Mouse (Mus musculus): ENCODE data around the gene Ccdc188. TPM values are rescaled to one million over a fixed set of nuclear protein-coding genes. Genes with fewer than 3 reads are reported as not detected.

Gene Ccdc188
- total RNA-seq, 2 experiments from 2014 or later: not detected

GRCm38 (mm10) chr16:18233919-18234670 lies 16.4 kb downstream of the Ccdc188 start:
- intact Hi-C loops (cut with DNase I): no loop called here

GRCm38 (mm10) chr16:18234671-18235388 lies 17.2 kb downstream of the Ccdc188 start, which contains the start of gene Zdhhc8:
Zdhhc8 (minus strand) TSS chr16:18235136.
- intact Hi-C loops (cut with DNase I): no loop called here
- peak; percentile 38 to 49 for DNase-seq

More at GRCm38 (mm10) chr16:18233919-18234670, 16.4 kb downstream of the Ccdc188 start:
- DNase-seq: no peak

GRCm38 (mm10) chr16:18235389-18236065 lies 17.8 kb downstream of the Ccdc188 start:
- intact Hi-C loops (cut with DNase I): no loop called here
- peak; percentile 81 to 85 for DNase-seq

- intact Hi-C loops (cut with DNase I): no loop called here
- no peak for DNase-seq
Observed at GRCm38 (mm10) chr16:18236676-18237501, 19.2 kb downstream of the Ccdc188 start.

- no peak for DNase-seq
- intact Hi-C loops (cut with DNase I): no loop called here
Observed at GRCm38 (mm10) chr16:18241581-18241980, 23.9 kb downstream of the Ccdc188 start.

- intact Hi-C loops (cut with DNase I): no loop called here
- DNase-seq: no peak
Observed at GRCm38 (mm10) chr16:18247521-18248399, 30.1 kb downstream of the Ccdc188 start.

GRCm38 (mm10) chr16:18248433-18249363 lies 31.0 kb downstream of the Ccdc188 start, which contains the start of the genes Trmt2a and Ranbp1:
Trmt2a (plus strand) TSS chr16:18248679.
Ranbp1 (minus strand) TSS chr16:18248732.
- intact Hi-C loops (cut with DNase I): no loop called here
- peak; percentile 99 for DNase-seq

GRCm38 (mm10) chr16:18249364-18249967 lies 31.8 kb downstream of the Ccdc188 start:
- intact Hi-C loops (cut with DNase I): no loop called here
- DNase-seq: peak; percentile 55 to 61

- intact Hi-C loops (cut with DNase I): loop anchor here (2.0 kb wide), 1 partner anchor 37 kb away; no protein-coding TSS in a partner anchor
- no peak for DNase-seq
Observed at GRCm38 (mm10) chr16:18250231-18250630, 32.6 kb downstream of the Ccdc188 start.

- no peak for DNase-seq
- intact Hi-C loops (cut with DNase I): loop anchor here (2.0 kb wide), 1 partner anchor 36 kb away; no protein-coding TSS in a partner anchor
Observed at GRCm38 (mm10) chr16:18250828-18251790, 33.4 kb downstream of the Ccdc188 start.

GRCm38 (mm10) chr16:18252736-18253135 lies 35.1 kb downstream of the Ccdc188 start:
- intact Hi-C loops (cut with DNase I): no loop called here

GRCm38 (mm10) chr16:18253866-18254265 lies 36.2 kb downstream of the Ccdc188 start:
- DNase-seq: no peak
- intact Hi-C loops (cut with DNase I): no loop called here

More at GRCm38 (mm10) chr16:18252736-18253135, 35.1 kb downstream of the Ccdc188 start:
- DNase-seq: no peak

- DNase-seq: no peak
- intact Hi-C loops (cut with DNase I): no loop called here
Observed at GRCm38 (mm10) chr16:18258221-18258620, 40.5 kb downstream of the Ccdc188 start, which contains the start of gene Gm49776. Gm49776 (minus strand) TSS chr16:18258321.

GRCm38 (mm10) chr16:18265024-18265423 lies 47.3 kb downstream of the Ccdc188 start:
- intact Hi-C loops (cut with DNase I): no loop called here

GRCm38 (mm10) chr16:18268182-18268581 lies 50.5 kb downstream of the Ccdc188 start:
- no peak for DNase-seq
- intact Hi-C loops (cut with DNase I): no loop called here

More at GRCm38 (mm10) chr16:18265024-18265423, 47.3 kb downstream of the Ccdc188 start:
- no peak for DNase-seq
